Mouse (Mus musculus) forebrain, embryonic 16.5 days (tissue): ENCODE measurements at regions not wholly inside any gene's neighbourhood (a gene's known extent, or its start where the extent isn't known, plus 50 kb on each side); places are given as distances from the start of the nearest gene placed in this dataset.

Experiments used
- ATAC-seq: fragments of 200-750 bp; cut with Nextera tagmentation; 2 replicates; pipeline ENCODE4 v1.8.0; 2017; ENCODE audit warnings: mild to moderate bottlenecking, moderate library complexity
- H3K27ac ChIP-seq: fragments of 300-500 bp; sonication (generic); 2 replicates; pipeline ENCODE4 v1.5.1; 2014; ENCODE audit warnings: low read length, control low read depth
- H3K27me3 ChIP-seq: fragments of 300-500 bp; sonication (generic); replicated peaks from 2 replicates; pipeline ENCODE4 v1.6.1; 2014; ENCODE audit warnings: low read length; ENCODE audit not compliant: control insufficient read depth, insufficient read depth
- H3K36me3 ChIP-seq: fragments of 300-500 bp; sonication (generic); 2 replicates; pipeline ENCODE4 v1.6.1; 2014; ENCODE audit not compliant: control insufficient read depth, insufficient read depth
- H3K4me1 ChIP-seq: fragments of 300-500 bp; sonication (generic); replicated peaks from 2 replicates; pipeline ENCODE4 v1.6.1; 2014; ENCODE audit warnings: low read length; ENCODE audit not compliant: control insufficient read depth, insufficient read depth
- H3K4me2 ChIP-seq: fragments of 300-500 bp; sonication (generic); 2 replicates; pipeline ENCODE4 v1.6.1; 2014; ENCODE audit warnings: mild to moderate bottlenecking, low read length, control low read depth
- H3K4me3 ChIP-seq: fragments of 300-500 bp; sonication (generic); replicated peaks from 2 replicates; pipeline ENCODE4 v1.5.1; 2014; ENCODE audit warnings: mild to moderate bottlenecking, low read length, control low read depth
- H3K9ac ChIP-seq: fragments of 300-500 bp; sonication (generic); replicated peaks from 2 replicates; pipeline ENCODE4 v1.6.1; 2014; ENCODE audit warnings: low read depth, low read length, control low read depth
- H3K9me3 ChIP-seq: fragments of 300-500 bp; sonication (generic); 2 replicates; pipeline ENCODE4 v1.6.1; 2016; ENCODE audit warnings: low read length; ENCODE audit not compliant: control insufficient read depth
- WGBS: fragments of 180-500 bp; shearing (Covaris S2); extraction: QIAGEN DNeasy Blood & Tissue Kit; methylation state at CpG from one replicate; pipeline ENCODE4 v1.1.7; 2014; 5-methylcytosine and 5-hydroxymethylcytosine counted together

GRCm38 (mm10) chr6:58752496-58752895 lies 78.8 kb upstream of the Herc3 start:
- Histone ChIP-seq H3K27me3 (no peaks in the 10 kb centered on the region), H3K27ac (no peak overlapping the region), H3K4me1 (no peaks in the 10 kb centered on the region), H3K36me3 (no peaks in the 10 kb centered on the region), H3K9ac (no peak overlapping the region), H3K4me3 (no peak overlapping the region), H3K4me2 (no peak overlapping the region), H3K9me3 (no peaks in the 10 kb centered on the region)
- 97% methylated on average over 4 of the region's 4 CpGs for WGBS
- ATAC-seq: no peak

GRCm38 (mm10) chr6:58756309-58757015 lies 74.8 kb upstream of the Herc3 start:
- Histone ChIP-seq H3K4me1 (no peaks in the 10 kb centered on the region), H3K4me2 (no peak overlapping the region), H3K9me3 (no peaks in the 10 kb centered on the region), H3K36me3 (no peaks in the 10 kb centered on the region), H3K9ac (no peak overlapping the region), H3K4me3 (no peak overlapping the region), H3K27ac (no peak overlapping the region), H3K27me3 (no peaks in the 10 kb centered on the region)
- 78% methylated on average over 2 of the region's 2 CpGs for WGBS
- ATAC-seq: no peak

GRCm38 (mm10) chr6:58757339-58757738 lies 73.9 kb upstream of the Herc3 start:
- Histone ChIP-seq H3K4me2 (no peak overlapping the region), H3K4me1 (no peaks in the 10 kb centered on the region), H3K4me3 (no peak overlapping the region), H3K36me3 (no peaks in the 10 kb centered on the region), H3K9me3 (no peaks in the 10 kb centered on the region), H3K9ac (no peak overlapping the region), H3K27me3 (no peaks in the 10 kb centered on the region), H3K27ac (no peak overlapping the region)
- no peak for ATAC-seq
- WGBS: 89% methylated on average over 4 of the region's 4 CpGs

- Histone ChIP-seq H3K9me3 (no peaks in the 10 kb centered on the region), H3K36me3 (no peaks in the 10 kb centered on the region), H3K4me2 (no peak overlapping the region), H3K9ac (no peak overlapping the region), H3K27me3 (no peaks in the 10 kb centered on the region), H3K27ac (no peak overlapping the region), H3K4me3 (no peak overlapping the region), H3K4me1 (no peaks in the 10 kb centered on the region)
- ATAC-seq: peak; percentile 77
- WGBS: 19% methylated on average over 8 of the region's 8 CpGs
Measured at GRCm38 (mm10) chr6:58770654-58771218, 60.5 kb upstream of the Herc3 start.

- ATAC-seq: peak; percentile 66; the same call in 1 of the 2 replicates
Measured at GRCm38 (mm10) chr6:58772014-58772413, 59.3 kb upstream of the Herc3 start.

More at GRCm38 (mm10) chr6:58772014-58772413, 59.3 kb upstream of the Herc3 start:
- WGBS: 6% methylated on average over 1 of the region's 1 CpGs
- H3K4me2 ChIP-seq: no peak overlapping the region
- H3K9me3 ChIP-seq: no peaks in the 10 kb centered on the region
- H3K4me1 ChIP-seq: no peaks in the 10 kb centered on the region
- H3K36me3 ChIP-seq: no peaks in the 10 kb centered on the region
- no peaks in the 10 kb centered on the region for H3K27me3 ChIP-seq
- no peak overlapping the region for H3K27ac ChIP-seq
- H3K9ac ChIP-seq: no peak overlapping the region
- H3K4me3 ChIP-seq: no peak overlapping the region
